Mouse (Mus musculus): ENCODE data around the gene Acvr1. TPM values are rescaled to one million over a fixed set of nuclear protein-coding genes. Genes with fewer than 3 reads are reported as not detected.

Acvr1 gene
- polyA plus RNA-seq, 1 experiment from 2014 or later, result 5.6 TPM

Other genes starting within 250 kb of the Acvr1 start
- 0.43 and 0.86 TPM in 2 replicates for gene Acvr1c, start 209.3 kb downstream of the Acvr1 start, polyA plus RNA-seq (2014; fragmentation: Nextera tagmentation; extraction: Ambion mirVana)
- not detected in 2 replicates for gene Gm17409, start 97.0 kb downstream of the Acvr1 start, polyA plus RNA-seq (2014; fragmentation: Nextera tagmentation; extraction: Ambion mirVana)
- gene Upp2, start 141 bp upstream of the Acvr1 start, polyA plus RNA-seq (2014; fragmentation: Nextera tagmentation; extraction: Ambion mirVana), result 14.1 and 14.4 TPM in 2 replicates